Mouse (Mus musculus) intestine, embryonic 15.5 days (tissue): ENCODE measurements around the gene Gemin4. TPM values are rescaled to one million over a fixed set of nuclear protein-coding genes. Genes with fewer than 3 reads are reported as not detected.

Experiments
- ATAC-seq: fragments of 200-750 bp; cut with Nextera tagmentation; 2 replicates; pipeline ENCODE4 v1.8.0; 2017; ENCODE audit warnings: moderate TSS enrichment, moderate library complexity
- H3K27ac ChIP-seq: fragments of 300-500 bp; sonication (generic); 2 replicates; pipeline ENCODE4 v1.5.1; 2015; ENCODE audit warnings: mild to moderate bottlenecking, inconsistent platforms
- H3K27me3 ChIP-seq: fragments of 300-500 bp; sonication (generic); replicated peaks from 2 replicates; pipeline ENCODE4 v1.6.1; 2015; ENCODE audit warnings: inconsistent platforms
- H3K36me3 ChIP-seq: fragments of 300-500 bp; sonication (generic); 2 replicates; pipeline ENCODE4 v1.6.1; 2015; ENCODE audit warnings: inconsistent platforms
- H3K4me1 ChIP-seq: fragments of 300-500 bp; sonication (generic); replicated peaks from 2 replicates; pipeline ENCODE4 v1.6.1; 2015; ENCODE audit warnings: inconsistent platforms
- H3K4me2 ChIP-seq: fragments of 300-500 bp; sonication (generic); replicated peaks from 2 replicates; pipeline ENCODE4 v1.6.1; 2015; ENCODE audit warnings: mild to moderate bottlenecking, inconsistent platforms
- H3K4me3 ChIP-seq: fragments of 300-500 bp; sonication (generic); replicated peaks from 2 replicates; pipeline ENCODE4 v1.5.1; 2015; ENCODE audit warnings: inconsistent platforms
- H3K9ac ChIP-seq: fragments of 300-500 bp; sonication (generic); 2 replicates; pipeline ENCODE4 v1.6.1; 2015; ENCODE audit warnings: inconsistent platforms
- H3K9me3 ChIP-seq: fragments of 300-500 bp; sonication (generic); 2 replicates; pipeline ENCODE4 v1.6.1; 2016; ENCODE audit warnings: inconsistent platforms
- WGBS: fragments of 180-500 bp; shearing (Covaris S2); methylation state at CpG from one replicate; pipeline ENCODE4 v1.1.7; 2015; 5-methylcytosine and 5-hydroxymethylcytosine counted together
- polyA plus RNA-seq: library from polyadenylated mRNA; unstranded; fragments of >200 nt; fragmentation: Nextera tagmentation; extraction: Ambion mirVana; gene quantifications from 2 replicates; pipeline ENCODE4 v1.2.1, GENCODE M21; 2015

Gemin4 gene
- polyA plus RNA-seq, 1 experiment from 2014 or later, result 32.6 TPM

DNA sequence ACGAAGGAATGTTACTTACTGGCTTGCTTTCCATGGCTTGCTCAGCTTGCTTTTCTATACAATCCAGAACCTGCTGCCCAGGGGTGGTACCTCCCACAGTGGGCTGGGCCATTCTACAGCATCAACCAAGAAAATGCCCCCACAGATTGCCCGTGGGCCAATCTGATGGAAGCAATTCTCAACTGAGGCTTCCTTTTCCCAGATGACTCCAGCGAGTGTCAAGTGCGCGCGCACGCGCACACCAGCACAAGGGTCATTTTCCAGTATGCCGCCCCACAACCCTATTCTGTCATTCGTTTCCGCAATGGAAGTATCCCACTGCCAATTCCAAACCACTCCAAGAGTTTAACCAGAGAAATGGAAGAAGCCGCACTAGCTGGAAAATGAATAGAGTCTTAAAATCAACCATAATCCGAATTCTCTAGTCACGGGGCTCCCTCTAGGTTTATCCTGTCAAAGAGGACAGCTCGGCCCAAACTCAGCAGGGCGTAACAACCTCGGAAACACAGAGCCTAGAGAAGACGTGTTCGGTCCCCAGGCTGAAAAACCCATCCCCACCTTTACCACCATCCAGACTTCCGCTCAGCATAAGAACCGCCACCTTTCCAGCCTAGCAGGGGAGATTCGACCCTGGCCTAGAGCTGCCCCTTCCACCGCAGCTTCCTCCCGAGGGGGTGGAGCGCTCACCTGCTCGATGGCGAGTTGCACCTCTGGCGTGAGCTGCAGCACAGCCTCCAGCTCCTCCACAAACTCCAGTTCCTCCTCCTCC is 38.6 kb downstream of the Gemin4 start:
- H3K9me3 ChIP-seq, result no peaks in the 10 kb centered on the region
- H3K4me1 ChIP-seq, result peaks cover 6% of the 10 kb centered on the region; the same call in 1 of the 2 replicates
- H3K27ac ChIP-seq, result peak overlapping the region; percentile 68
- H3K4me2 ChIP-seq, result peak overlapping the region; percentile 94
- peaks cover 2% of the 10 kb centered on the region; the same call in 1 of the 2 replicates for H3K36me3 ChIP-seq
- peak overlapping the region; percentile 69 for H3K9ac ChIP-seq
- 1% methylated on average over 28 of the region's 28 CpGs for WGBS
- H3K27me3 ChIP-seq, result no peaks in the 10 kb centered on the region
- ATAC-seq, result peak; percentile 91
- H3K4me3 ChIP-seq, result peak overlapping the region; percentile 82

DNA sequence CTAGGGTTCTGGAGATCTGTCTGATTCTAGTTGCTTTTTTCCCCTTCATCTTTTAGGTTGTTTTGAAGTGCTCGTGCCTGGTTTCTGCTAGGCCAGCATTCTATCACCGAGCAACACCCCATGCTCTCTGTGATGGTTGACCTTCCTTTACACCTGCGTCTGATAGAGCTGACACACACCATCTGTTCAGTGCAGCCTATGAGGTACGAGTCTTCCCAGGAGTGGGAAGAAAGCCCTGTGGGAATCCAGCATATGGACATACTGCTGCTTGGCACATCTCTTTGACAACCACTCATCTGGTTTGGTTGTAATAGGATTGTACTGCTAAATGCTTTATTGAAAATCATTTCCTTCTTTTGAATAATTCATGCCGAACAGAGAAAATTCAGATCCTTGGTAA is 47.3 kb downstream of the Gemin4 start:
- H3K27me3 ChIP-seq, result no peaks in the 10 kb centered on the region
- no peak overlapping the region for H3K4me3 ChIP-seq
- 65% methylated on average over 5 of the region's 5 CpGs for whole genome bisulfite sequencing
- peaks cover 3% of the 10 kb centered on the region; the same call in 1 of the 2 replicates for H3K4me1 ChIP-seq
- H3K9ac ChIP-seq, result no peak overlapping the region
- peaks cover 7% of the 10 kb centered on the region for H3K36me3 ChIP-seq
- no peak for ATAC-seq
- no peak overlapping the region for H3K4me2 ChIP-seq
- no peaks in the 10 kb centered on the region for H3K9me3 ChIP-seq
- H3K27ac ChIP-seq, result no peak overlapping the region

DNA sequence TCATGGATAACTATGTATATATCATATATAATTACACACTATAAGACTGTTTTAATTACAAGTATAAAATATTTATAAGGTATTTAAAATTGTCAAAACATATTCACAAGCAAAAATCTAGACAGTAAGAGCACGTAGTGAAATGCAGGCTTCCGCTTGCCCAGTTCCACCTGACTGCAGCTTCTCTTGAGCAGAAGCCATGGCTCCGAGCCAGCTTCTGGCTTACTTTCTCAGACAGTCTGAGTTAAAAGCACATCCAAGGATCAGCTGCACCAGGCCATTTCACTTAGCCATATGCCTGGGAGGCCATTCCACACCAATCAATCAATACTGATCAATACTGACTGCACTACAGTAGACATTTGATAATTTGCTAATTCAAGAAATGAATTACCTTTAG is 48.5 kb downstream of the Gemin4 start:
- WGBS, result 76% methylated on average over 3 of the region's 3 CpGs
- no peak for ATAC-seq

GRCm38 (mm10) chr11:76167079-76167765 is 50.2 kb downstream of the Gemin4 start:
- no peak for ATAC-seq

More for the DNA sequence above, 48.5 kb downstream of the Gemin4 start:
- Histone ChIP-seq H3K27me3 (no peaks in the 10 kb centered on the region), H3K4me1 (peaks cover 3% of the 10 kb centered on the region; the same call in 1 of the 2 replicates), H3K36me3 (peaks cover 6% of the 10 kb centered on the region), H3K4me3 (no peak overlapping the region), H3K27ac (no peak overlapping the region), H3K9me3 (no peaks in the 10 kb centered on the region), H3K4me2 (no peak overlapping the region), H3K9ac (no peak overlapping the region)

GRCm38 (mm10) chr11:76166657-76167056 is 50.8 kb downstream of the Gemin4 start:
- Histone ChIP-seq H3K27me3 (no peaks in the 10 kb centered on the region), H3K4me1 (peaks cover 3% of the 10 kb centered on the region; the same call in 1 of the 2 replicates), H3K9ac (no peak overlapping the region), H3K4me2 (no peak overlapping the region), H3K4me3 (no peak overlapping the region), H3K9me3 (no peaks in the 10 kb centered on the region), H3K27ac (no peak overlapping the region), H3K36me3 (no peaks in the 10 kb centered on the region)
- ATAC-seq, result no peak
- WGBS, result 87% methylated on average over 4 of the region's 4 CpGs

More at GRCm38 (mm10) chr11:76167079-76167765, 50.2 kb downstream of the Gemin4 start:
- H3K4me2 ChIP-seq, result no peak overlapping the region
- H3K4me3 ChIP-seq, result no peak overlapping the region
- no peaks in the 10 kb centered on the region for H3K9me3 ChIP-seq
- H3K4me1 ChIP-seq, result peaks cover 3% of the 10 kb centered on the region; the same call in 1 of the 2 replicates
- no peaks in the 10 kb centered on the region for H3K36me3 ChIP-seq
- H3K27ac ChIP-seq, result no peak overlapping the region
- H3K27me3 ChIP-seq, result no peaks in the 10 kb centered on the region
- no peak overlapping the region for H3K9ac ChIP-seq
- WGBS, result 19% methylated on average over 5 of the region's 5 CpGs

Other genes starting within 250 kb of the Gemin4 start
- gene 1700016K19Rik, start 217.8 kb downstream of the Gemin4 start, polyA plus RNA-seq, result 2.6 and 4.0 TPM in 2 replicates
- gene Rflnb, start 189.9 kb downstream of the Gemin4 start, polyA plus RNA-seq, result 51.8 and 52.0 TPM in 2 replicates
- gene Vps53, start 38.0 kb downstream of the Gemin4 start, polyA plus RNA-seq, result 48.1 and 51.0 TPM in 2 replicates
- gene Fam57a, start 38.0 kb downstream of the Gemin4 start, polyA plus RNA-seq, result 88.7 and 94.7 TPM in 2 replicates
- 1.2 and 1.7 TPM in 2 replicates for gene Dbil5, start 56 bp downstream of the Gemin4 start, polyA plus RNA-seq
- gene Mrm3, start 26.1 kb upstream of the Gemin4 start, polyA plus RNA-seq, result 26.3 and 29.6 TPM in 2 replicates
- 123 and 138 TPM in 2 replicates for gene Glod4, start 26.1 kb upstream of the Gemin4 start, polyA plus RNA-seq
- 31.1 and 31.2 TPM in 2 replicates for gene Nxn, start 181.5 kb upstream of the Gemin4 start, polyA plus RNA-seq
- 87.2 and 103 TPM in 2 replicates for gene Timm22, start 189.3 kb upstream of the Gemin4 start, polyA plus RNA-seq